Mouse (Mus musculus): ENCODE measurements around the gene 2310003L06Rik.

DNA sequence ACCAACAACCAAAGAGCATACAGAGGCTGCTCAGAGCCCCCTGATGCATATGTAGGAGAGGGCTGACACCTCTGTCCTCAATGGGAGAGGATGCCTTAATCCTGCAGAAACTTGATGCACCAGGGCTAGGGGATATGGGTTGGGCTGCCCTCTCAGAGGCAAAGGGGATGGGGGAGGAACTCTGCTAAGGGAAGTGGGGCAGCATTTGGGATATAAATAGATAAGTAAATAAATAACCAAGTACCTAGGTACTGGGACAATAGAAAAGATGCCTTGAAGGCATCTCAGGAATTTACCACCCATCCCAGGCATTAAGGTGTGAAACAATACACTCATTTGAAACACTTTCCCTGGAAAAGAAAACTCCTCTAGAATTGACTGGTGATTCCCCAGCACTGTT is 17.4 kb upstream of the 2310003L06Rik start:
- TF ChIP-seq POLR2A (IDR thresholded peaks at IDR 0.05; ENCODE audit: borderline replicate concordance, low read depth, low read length) (no peak), CTCF (IDR thresholded peaks at IDR 0.05; ENCODE audit: low read depth, low read length) (no peak)

All from bone marrow macrophage, adult 2 months (primary cell).